Mouse (Mus musculus) bone marrow, adult 2 months (tissue): ENCODE data around the gene Srgap3. TPM values are rescaled to one million over a fixed set of nuclear protein-coding genes. Genes with fewer than 3 reads are reported as not detected.

Source experiments
- H3K27ac ChIP-seq: fragments of 200-500 bp; 2 replicates; pipeline ENCODE4 v1.5.1; 2012; ENCODE audit warnings: low read depth, mild to moderate bottlenecking, control low read depth, inconsistent platforms, low read length; ENCODE audit not compliant: control insufficient read depth, poor library complexity, insufficient read depth
- H3K4me1 ChIP-seq: fragments of 200-500 bp; 2 replicates; pipeline ENCODE4 v1.6.1; 2011; ENCODE audit warnings: low read length; ENCODE audit not compliant: control insufficient read depth, insufficient read depth
- H3K4me3 ChIP-seq: fragments of 200-500 bp; replicated peaks from 2 replicates; pipeline ENCODE3; 2011; ENCODE audit warnings: mild to moderate bottlenecking, low read depth, low read length, control low read depth; ENCODE audit not compliant: control insufficient read depth
- CTCF ChIP-seq: fragments of 200-500 bp; IDR thresholded peaks from 2 replicates; pipeline ENCODE4 v1.5.1; 2011; ENCODE audit warnings: low read length, control low read depth; ENCODE audit not compliant: control insufficient read depth, insufficient read depth
- POLR2A ChIP-seq: fragments of 200-500 bp; IDR thresholded peaks from 2 replicates; pipeline ENCODE4 v1.6.1; 2011; ENCODE audit warnings: low read depth, mild to moderate bottlenecking, control low read depth, low read length, borderline replicate concordance; ENCODE audit not compliant: control insufficient read depth
- WGBS: fragments of 180-500 bp; shearing (Covaris S2); methylation state at CpG from one replicate; pipeline ENCODE4 v1.1.7; 2018; 5-methylcytosine and 5-hydroxymethylcytosine counted together
- polyA plus RNA-seq: library from polyadenylated mRNA; stranded (reverse); fragments of >200 nt; gene quantifications from 2 replicates; pipeline ENCODE4 v1.2.4, GENCODE M21; 2011; ENCODE audit warnings: low replicate concordance; ENCODE audit not compliant: missing spikeins, insufficient read depth, insufficient read length

Gene Srgap3
- polyA plus RNA-seq, 1 experiment, result 6.0 TPM

DNA sequence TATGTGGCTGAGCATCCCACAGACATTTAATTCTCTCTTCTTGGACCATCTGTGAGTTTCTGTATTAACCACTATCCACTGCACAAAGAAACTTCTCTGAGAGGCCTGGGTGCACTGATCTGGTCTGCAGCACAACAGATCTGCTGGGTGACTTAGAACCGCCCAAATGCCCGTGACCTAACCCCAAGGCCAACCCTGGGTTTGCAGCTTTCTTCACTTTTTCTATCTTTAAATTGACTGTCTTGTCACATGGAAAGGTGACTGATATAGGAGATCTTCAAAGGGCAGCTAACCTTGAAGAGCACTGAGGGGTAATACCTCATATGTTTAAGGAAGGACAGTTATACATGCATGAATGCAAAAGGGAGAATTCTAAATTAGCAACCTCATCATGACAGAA, 30.8 kb downstream of the Srgap3 start:
- TF ChIP-seq CTCF (no peak), POLR2A (no peak)
- Histone ChIP-seq H3K27ac (no peak overlapping the region), H3K4me1 (peaks cover 1% of the 10 kb centered on the region; the same call in 1 of the 2 replicates), H3K4me3 (no peak overlapping the region)
- WGBS, result 77% methylated on average over 2 of the region's 2 CpGs

DNA sequence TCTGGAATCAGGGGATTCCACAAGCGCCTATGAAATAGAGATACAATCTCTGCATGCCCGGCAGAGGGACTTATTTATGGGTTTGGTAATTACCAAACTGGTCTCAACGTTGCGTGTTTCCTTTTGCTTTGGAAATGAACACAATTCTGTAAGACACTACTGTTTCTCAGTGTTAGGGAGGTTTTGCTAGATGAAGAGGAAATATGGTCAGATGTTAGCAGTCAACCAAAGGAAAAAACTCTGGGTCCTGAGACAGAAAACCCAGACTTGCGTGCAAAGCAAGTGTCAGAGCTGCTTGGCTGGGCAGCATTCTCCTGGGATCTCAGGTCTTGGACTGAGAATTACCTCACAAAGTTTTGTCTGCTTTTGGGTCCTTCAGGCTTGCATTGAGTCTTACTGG, 34.5 kb downstream of the Srgap3 start:
- 62% methylated on average over 5 of the region's 5 CpGs for WGBS
- TF ChIP-seq CTCF, result no peak
- H3K27ac ChIP-seq, result no peak overlapping the region

DNA sequence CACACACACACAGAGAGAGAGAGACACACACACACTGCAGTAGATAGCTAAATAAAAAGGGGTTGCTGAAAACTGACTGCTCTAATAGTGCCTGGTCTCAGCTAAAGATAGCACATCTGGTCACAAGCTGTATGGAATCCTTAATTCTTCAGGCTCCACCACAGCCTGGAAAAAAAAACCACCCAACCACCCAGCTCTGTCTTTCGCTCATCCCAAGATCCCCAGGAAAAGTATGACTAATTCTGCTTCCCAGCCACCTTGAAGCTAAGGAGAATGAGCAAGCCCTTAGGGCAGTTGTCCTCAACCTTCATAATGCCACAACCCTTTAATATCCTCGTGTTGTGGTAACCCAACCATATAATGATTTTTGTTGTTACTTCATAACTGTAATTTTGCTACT, 37.4 kb downstream of the Srgap3 start:
- no peaks in the 10 kb centered on the region; the same call in 1 of the 2 replicates for H3K4me1 ChIP-seq
- 83% methylated on average over 2 of the region's 2 CpGs for WGBS

More for the DNA sequence above, 34.5 kb downstream of the Srgap3 start:
- no peak overlapping the region for H3K4me3 ChIP-seq
- no peaks in the 10 kb centered on the region; the same call in 1 of the 2 replicates for H3K4me1 ChIP-seq

DNA sequence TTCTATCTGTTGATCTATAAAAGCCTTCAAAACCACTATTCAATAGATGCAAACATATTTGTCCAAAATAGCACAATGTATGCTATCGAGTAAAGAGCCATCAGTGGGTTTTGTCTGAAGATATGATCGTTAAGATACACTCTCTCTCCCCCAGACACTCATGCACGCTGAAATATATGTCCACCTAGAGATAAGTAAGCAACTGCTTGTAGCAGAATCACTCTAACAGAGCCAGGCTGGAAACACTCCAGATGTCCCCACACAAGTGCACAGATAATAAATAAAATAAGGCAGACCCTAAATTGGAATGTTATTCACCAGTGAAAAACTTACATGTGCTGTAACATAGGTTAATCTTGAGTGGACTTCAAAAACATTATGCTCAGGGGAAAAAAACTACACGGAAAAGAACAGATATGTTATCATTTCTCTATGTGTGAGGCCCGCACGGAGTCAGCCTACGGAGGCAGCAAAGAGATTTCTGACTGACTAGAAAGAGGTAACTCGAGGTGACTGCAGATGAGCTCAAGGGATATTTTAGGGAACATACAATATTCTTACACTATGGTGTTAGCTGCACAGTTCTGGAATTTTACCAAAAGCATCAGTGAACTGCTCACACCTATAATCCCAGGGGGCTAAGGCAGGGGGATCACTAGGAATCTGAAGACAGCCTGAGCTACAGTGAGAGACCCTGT, 39.0 kb downstream of the Srgap3 start:
- Histone ChIP-seq H3K4me1 (no peaks in the 10 kb centered on the region; the same call in 1 of the 2 replicates), H3K4me3 (no peak overlapping the region), H3K27ac (no peak overlapping the region)
- no peak for TF ChIP-seq CTCF
- no peak for TF ChIP-seq POLR2A
- WGBS, result 60% methylated on average over 8 of the region's 8 CpGs

More for the DNA sequence above, 37.4 kb downstream of the Srgap3 start:
- TF ChIP-seq CTCF, result no peak
- no peak for TF ChIP-seq POLR2A
- Histone ChIP-seq H3K27ac (no peak overlapping the region), H3K4me3 (no peak overlapping the region)

DNA sequence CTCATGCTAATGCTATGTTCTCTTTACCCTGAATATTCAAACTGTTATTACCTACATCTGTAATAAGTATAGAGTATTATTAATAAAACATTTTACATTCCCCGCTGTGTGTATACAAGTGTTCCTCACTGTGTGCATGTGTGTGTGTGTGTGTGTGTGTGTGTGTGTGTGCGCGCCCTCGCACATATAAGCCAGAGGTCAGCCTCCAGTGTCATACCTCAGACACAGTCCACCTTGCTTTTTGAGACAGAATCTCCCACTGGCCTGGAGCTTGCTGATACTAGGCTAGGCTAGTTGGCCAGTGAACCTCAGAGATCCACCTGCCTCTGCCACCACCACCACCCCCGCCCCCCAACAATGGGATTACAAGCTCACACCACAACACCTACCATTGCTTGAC, 43.3 kb downstream of the Srgap3 start:
- TF ChIP-seq POLR2A (no peak), CTCF (no peak)
- 97% methylated on average over 5 of the region's 5 CpGs for WGBS
- Histone ChIP-seq H3K4me3 (no peak overlapping the region), H3K27ac (no peak overlapping the region), H3K4me1 (no peaks in the 10 kb centered on the region; the same call in 1 of the 2 replicates)

DNA sequence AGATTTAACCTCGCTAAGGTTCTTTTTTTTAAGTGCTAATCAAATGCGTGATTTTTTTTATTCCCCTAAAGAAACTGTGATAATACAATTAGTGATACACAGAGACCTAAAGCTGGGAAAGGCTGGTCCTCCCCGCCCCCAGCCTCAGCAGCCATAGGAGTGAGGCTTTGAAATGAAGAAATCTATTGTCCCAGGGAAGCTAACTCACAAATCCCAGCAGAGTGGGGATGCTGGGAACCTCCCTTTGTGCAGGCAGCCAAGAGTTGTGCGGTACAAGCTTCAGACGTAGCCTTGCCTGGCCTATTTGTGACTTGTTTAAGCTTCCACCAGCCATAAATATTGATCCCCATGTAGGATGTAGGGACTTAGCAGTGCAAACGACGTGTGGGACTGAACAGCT, 43.8 kb downstream of the Srgap3 start:
- no peak overlapping the region for H3K27ac ChIP-seq
- no peaks in the 10 kb centered on the region; the same call in 1 of the 2 replicates for H3K4me1 ChIP-seq
- no peak overlapping the region for H3K4me3 ChIP-seq
- TF ChIP-seq CTCF, result no peak
- TF ChIP-seq POLR2A, result no peak
- 77% methylated on average over 7 of the region's 7 CpGs for WGBS

DNA sequence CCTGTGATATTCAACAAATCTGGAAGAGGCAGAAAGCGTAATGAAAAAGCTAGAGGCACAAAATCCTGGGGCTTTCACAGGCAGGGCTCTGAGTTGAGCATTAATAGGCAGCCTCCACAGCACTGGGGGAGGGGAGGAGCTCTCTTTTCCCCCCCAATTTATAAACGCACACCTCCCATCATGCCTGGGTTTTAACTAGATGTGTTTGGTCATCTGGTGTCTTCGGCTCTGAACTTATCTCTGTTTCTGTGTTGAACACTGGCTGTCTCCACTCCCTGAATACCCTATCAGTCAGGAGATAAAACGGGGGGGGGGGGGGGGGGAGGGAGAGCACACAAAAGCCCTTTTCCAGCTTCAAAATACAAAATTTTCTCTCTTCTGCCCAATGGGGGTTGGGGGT, 44.3 kb downstream of the Srgap3 start:
- 56% methylated on average over 4 of the region's 4 CpGs for WGBS
- Histone ChIP-seq H3K4me3 (no peak overlapping the region), H3K27ac (no peak overlapping the region), H3K4me1 (no peaks in the 10 kb centered on the region; the same call in 1 of the 2 replicates)
- TF ChIP-seq CTCF (no peak), POLR2A (no peak)

DNA sequence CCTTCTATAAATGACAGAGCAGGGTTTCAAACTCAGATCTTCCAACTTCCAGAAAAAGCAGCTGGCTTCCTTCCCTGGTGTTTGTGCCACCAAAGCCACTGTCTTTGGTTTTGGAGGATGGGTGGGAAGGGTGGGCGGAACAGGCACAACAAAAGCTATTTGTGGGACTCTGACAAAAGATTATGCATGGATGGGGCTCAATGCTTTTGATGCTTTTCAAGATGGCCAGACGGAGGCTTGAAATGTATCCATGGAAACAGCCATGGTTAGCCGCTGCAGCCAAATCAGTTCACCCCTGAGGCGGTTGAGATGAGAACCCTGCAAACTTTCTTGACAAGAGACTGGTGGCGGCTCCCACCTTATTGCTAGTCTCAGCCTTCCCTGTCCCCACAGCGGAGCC, 46.8 kb downstream of the Srgap3 start:
- H3K4me1 ChIP-seq, result no peaks in the 10 kb centered on the region
- WGBS, result 86% methylated on average over 6 of the region's 6 CpGs
- TF ChIP-seq POLR2A (no peak), CTCF (no peak)
- no peak overlapping the region for H3K27ac ChIP-seq
- no peak overlapping the region for H3K4me3 ChIP-seq

DNA sequence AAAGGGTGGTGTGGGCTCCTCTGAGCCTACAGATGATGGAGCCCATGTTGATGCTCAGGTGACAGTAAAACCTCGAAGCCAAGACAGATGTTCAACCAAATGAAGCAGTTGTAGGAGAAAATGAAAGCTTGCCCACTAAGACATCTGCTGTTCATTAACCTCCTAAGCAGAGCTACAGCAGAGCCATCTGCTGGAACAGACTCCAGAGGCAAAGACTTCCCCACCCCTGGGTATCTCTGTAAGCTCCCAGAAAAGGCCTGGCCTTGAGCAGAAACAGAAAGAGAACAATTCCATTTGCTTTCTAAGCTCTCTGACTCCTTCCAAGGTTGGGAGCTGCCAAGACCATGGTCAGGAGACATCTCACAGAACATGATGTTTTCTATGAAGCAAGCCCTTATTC, 47.4 kb downstream of the Srgap3 start:
- Histone ChIP-seq H3K27ac (no peak overlapping the region), H3K4me3 (no peak overlapping the region), H3K4me1 (no peaks in the 10 kb centered on the region)
- 39% methylated on average over 1 of the region's 1 CpGs for WGBS
- TF ChIP-seq CTCF (no peak), POLR2A (no peak)

DNA sequence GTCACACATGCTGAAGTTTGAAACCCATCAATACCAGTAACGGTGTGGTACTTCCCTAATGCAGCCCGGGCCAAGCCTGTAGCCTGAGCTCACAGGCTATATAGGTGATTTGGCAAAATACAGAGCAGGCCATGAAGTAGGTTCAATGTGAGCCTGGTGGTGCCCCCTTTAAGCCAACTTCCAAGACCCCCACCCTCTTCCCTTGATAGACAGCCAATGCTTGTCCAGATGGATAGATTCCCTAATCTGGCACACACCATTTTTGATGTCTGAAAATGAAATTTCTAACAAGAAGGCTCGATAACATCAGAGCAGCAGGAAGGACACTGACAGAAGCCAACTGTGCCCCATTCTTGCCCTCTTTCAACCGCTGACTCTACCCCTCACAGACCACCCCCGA, 47.8 kb downstream of the Srgap3 start:
- Histone ChIP-seq H3K27ac (no peak overlapping the region), H3K4me3 (no peak overlapping the region), H3K4me1 (no peaks in the 10 kb centered on the region)
- TF ChIP-seq CTCF (no peak), POLR2A (no peak)
- WGBS, result 74% methylated on average over 5 of the region's 5 CpGs
